Mouse (Mus musculus) megakaryocyte, adult 5-6 weeks (primary cell): ENCODE data around the gene Wls. TPM values are rescaled to one million over a fixed set of nuclear protein-coding genes. Genes with fewer than 3 reads are reported as not detected.

Experiments
- ATAC-seq: 2 replicates; pipeline ENCODE4 v1.8.0; 2016; ENCODE audit warnings: mild to moderate bottlenecking, inconsistent platforms; ENCODE audit not compliant: poor library complexity, severe bottlenecking
- total RNA-seq, 2 experiments: library from RNA; stranded (forward) in 1 of 2; stranded (reverse) in 1 of 2; fragments of 153-499, 151-499 nt in 1 of 2; fragments of 221-1000, 200-1000 nt in 1 of 2; gene quantifications; 2 replicates each; pipeline versions ENCODE4 v1.2.3 to v1.2.4; 2015 to 2017

Wls gene
- total RNA-seq, 2 experiments from 2014 or later, result 68.5 to 81.1 TPM

- ATAC-seq, result no peak
These were observed 67.9 kb downstream of the Wls start for GRCm38 (mm10) chr3:159907329-159907728.

DNA sequence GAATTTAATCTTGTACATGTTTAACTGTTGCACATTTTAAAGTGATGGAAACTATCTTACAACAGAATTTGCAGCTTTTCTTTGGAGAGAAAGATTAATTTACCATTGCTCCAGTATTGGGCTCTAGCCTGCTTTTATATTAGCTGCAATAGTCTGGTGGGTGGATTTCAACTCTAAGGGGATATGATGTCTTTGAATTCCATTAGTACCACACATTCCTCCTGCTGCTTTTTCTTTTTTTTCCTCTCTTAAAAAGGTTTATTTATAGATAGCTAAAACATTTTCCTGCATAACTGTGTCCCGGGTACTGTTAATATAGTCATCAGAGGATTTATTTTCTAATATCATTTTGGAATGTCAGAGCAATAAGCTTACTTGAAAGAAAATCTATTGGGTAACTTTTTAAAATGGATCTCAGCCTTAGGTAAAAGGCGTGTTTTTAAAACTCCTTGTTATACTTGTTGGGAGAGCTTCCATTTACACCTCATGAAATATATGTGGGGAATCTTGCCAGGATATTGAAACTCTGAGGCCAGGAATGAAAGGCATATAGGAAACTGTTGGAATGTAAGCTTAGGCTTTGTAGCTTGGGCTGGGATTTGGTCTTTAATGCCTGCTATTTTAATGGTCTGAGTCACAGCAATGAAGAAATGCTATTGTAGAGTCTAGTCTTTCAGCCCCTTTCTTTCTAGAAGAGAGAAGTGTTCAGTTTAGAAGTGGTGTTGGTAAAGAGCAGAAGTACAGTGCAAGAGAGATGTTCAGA, 78.0 kb downstream of the Wls start:
- no peak for ATAC-seq

Other genes starting within 250 kb of the Wls start
- gene Rpe65, start 240.5 kb upstream of the Wls start, total RNA-seq (2015), result not detected in 2 replicates
- gene Rpe65, start 240.5 kb upstream of the Wls start, total RNA-seq (2017), result not detected in 2 replicates